Mouse (Mus musculus): Measurements from ENCODE around the gene Myl4. TPM values are rescaled to one million over a fixed set of nuclear protein-coding genes. Genes with fewer than 3 reads are reported as not detected.

Myl4 gene
- polyA plus RNA-seq, 1 experiment from 2014 or later = 30.4 TPM

DNA sequence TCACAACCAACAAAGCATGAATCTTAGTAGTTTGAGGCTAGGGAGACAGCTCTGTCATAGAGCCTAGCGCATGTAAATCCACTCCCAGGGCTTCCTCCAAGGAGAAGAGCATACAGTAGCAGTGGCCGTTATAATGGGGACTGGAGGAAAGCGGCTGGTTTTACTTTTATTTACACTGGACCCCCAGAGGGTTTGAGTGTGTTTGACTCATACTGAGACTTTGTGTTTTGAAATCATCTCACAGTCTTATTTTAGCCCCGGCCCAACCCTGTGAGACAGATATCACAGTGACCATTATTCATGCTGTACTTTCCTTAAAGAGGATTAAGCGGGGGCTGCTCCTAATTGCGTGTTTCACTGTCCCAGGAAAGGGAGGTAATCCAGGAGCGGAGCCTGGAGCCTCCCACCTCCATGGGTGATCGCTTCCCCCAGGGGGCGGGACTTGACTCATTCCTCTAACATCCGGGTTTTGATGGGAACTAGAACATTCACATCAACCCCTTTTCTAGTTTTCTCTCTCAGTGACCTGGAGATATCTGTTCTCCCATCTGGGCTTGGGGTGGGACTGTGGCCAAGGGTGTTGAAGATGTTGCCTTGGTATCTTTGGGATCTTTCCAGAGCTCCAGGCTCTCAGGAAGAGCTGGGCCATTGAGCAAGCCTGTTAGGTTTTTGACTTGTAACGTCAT is 77.3 kb downstream of the Myl4 start:
- no peak overlapping the region for H3K4me2 ChIP-seq
- no peak overlapping the region for H3K9ac ChIP-seq (ENCODE audit: low read depth, low read length)
- H3K27ac ChIP-seq (ENCODE audit: low read depth, low read length) = no peak overlapping the region
- H3K9me3 ChIP-seq (ENCODE audit: control insufficient read depth, low read length) = no peaks in the 10 kb centered on the region
- no peak for ATAC-seq (replicated peaks; ENCODE audit: low FRiP score)
- no peak overlapping the region for H3K4me3 ChIP-seq (ENCODE audit: low read depth, low read length)
- no peaks in the 10 kb centered on the region for H3K36me3 ChIP-seq (ENCODE audit: control insufficient read depth, insufficient read depth, low read length)
- no peaks in the 10 kb centered on the region for H3K27me3 ChIP-seq (replicated peaks; ENCODE audit: control insufficient read depth, insufficient read depth, low read length)
- H3K4me1 ChIP-seq (replicated peaks; ENCODE audit: control insufficient read depth, insufficient read depth, low read length) = peaks cover 30% of the 10 kb centered on the region
- DNase-seq (ENCODE audit: low spot score) = no peak
- WGBS = 62% methylated on average over 11 of the region's 11 CpGs

DNA sequence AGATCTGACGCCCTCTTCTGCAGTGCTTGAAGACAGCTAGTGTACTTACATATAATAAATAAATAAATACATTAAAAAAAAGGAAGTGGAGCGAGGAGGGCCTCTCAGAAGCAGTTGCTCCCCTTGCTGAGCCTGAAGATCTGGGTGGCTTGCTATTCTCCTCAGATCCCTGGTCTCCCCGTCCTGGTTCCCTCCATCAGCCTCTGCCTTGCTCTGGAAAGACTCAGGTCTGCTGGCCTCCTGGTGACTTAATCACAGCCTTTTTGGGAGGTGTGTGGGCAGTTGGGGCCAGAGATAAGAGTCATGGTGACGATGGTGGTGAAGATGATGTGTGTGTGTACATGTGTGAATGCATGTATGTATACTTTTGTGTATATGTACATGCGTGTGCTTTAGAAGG is 78.1 kb downstream of the Myl4 start:
- Histone ChIP-seq H3K9ac (ENCODE audit: low read depth, low read length) (no peak overlapping the region), H3K27ac (ENCODE audit: low read depth, low read length) (no peak overlapping the region), H3K4me3 (ENCODE audit: low read depth, low read length) (no peak overlapping the region), H3K4me2 (no peak overlapping the region), H3K36me3 (ENCODE audit: control insufficient read depth, insufficient read depth, low read length) (no peaks in the 10 kb centered on the region), H3K9me3 (ENCODE audit: control insufficient read depth, low read length) (no peaks in the 10 kb centered on the region), H3K4me1 (replicated peaks; ENCODE audit: control insufficient read depth, insufficient read depth, low read length) (peaks cover 26% of the 10 kb centered on the region), H3K27me3 (replicated peaks; ENCODE audit: control insufficient read depth, insufficient read depth, low read length) (no peaks in the 10 kb centered on the region)
- no peak for DNase-seq (ENCODE audit: low spot score)
- no peak for ATAC-seq (replicated peaks; ENCODE audit: low FRiP score)
- WGBS = 66% methylated on average over 5 of the region's 5 CpGs

DNA sequence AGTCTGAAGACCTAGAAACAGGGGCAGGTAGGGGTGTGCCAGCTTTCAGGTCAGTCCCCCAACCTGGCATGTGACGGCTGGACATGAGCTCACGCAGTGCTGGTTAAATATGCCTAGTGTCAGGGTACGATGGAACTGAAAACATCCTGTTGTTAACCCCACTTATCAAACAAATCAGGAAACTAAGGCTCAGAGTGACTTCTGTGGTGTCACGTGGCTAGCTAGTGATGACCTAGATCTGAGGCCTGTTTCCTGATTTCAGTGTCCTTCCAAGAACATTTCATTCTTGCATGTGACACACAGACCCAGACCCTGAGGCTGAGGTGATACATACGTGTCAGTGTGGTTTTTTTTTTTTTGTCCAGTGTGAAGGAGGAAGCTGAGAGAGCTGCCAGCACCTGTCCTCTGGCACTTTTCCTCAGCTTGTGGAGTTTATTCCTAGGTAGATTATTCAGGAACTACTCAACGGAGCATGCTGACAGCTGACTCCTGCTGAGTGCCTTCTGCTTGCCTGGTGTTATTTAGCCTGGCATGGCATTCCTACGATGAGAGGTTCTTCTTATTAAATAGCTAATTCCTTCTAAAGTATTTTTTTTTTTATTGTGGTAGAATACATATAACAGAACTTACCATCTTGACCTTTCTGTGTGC is 79.8 kb downstream of the Myl4 start:
- 51% methylated on average over 7 of the region's 7 CpGs for WGBS
- H3K4me1 ChIP-seq (replicated peaks; ENCODE audit: control insufficient read depth, insufficient read depth, low read length) = peaks cover 16% of the 10 kb centered on the region
- H3K27ac ChIP-seq (ENCODE audit: low read depth, low read length) = no peak overlapping the region
- H3K9ac ChIP-seq (ENCODE audit: low read depth, low read length) = no peak overlapping the region
- H3K4me2 ChIP-seq = no peak overlapping the region
- ATAC-seq (replicated peaks; ENCODE audit: low FRiP score) = no peak
- no peaks in the 10 kb centered on the region for H3K36me3 ChIP-seq (ENCODE audit: control insufficient read depth, insufficient read depth, low read length)
- no peaks in the 10 kb centered on the region for H3K9me3 ChIP-seq (ENCODE audit: control insufficient read depth, low read length)
- no peak overlapping the region for H3K4me3 ChIP-seq (ENCODE audit: low read depth, low read length)
- H3K27me3 ChIP-seq (replicated peaks; ENCODE audit: control insufficient read depth, insufficient read depth, low read length) = no peaks in the 10 kb centered on the region
- DNase-seq (ENCODE audit: low spot score) = no peak

DNA sequence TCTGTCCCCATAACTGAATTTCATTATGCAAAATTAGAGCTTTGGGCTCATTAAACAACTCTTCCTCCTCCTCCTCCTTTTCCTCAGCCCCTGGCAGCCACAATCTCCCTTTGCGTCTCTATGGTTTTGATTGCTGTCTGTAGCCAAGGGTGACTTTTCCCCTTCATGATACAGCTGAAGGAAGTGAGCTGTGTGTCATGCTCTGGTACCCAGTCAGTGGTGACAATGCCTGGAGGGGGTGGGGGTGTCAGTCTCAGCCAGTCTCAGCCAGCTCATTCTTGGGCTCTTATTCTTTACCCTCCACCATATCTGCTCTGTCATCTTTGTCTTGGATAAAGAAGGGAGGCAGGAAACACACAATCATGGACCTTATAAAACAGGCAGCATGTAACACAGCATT is 80.8 kb downstream of the Myl4 start:
- Histone ChIP-seq H3K9ac (ENCODE audit: low read depth, low read length) (no peak overlapping the region), H3K36me3 (ENCODE audit: control insufficient read depth, insufficient read depth, low read length) (no peaks in the 10 kb centered on the region), H3K27me3 (replicated peaks; ENCODE audit: control insufficient read depth, insufficient read depth, low read length) (no peaks in the 10 kb centered on the region), H3K4me3 (ENCODE audit: low read depth, low read length) (no peak overlapping the region), H3K4me1 (replicated peaks; ENCODE audit: control insufficient read depth, insufficient read depth, low read length) (peaks cover 7% of the 10 kb centered on the region), H3K4me2 (no peak overlapping the region), H3K9me3 (ENCODE audit: control insufficient read depth, low read length) (no peaks in the 10 kb centered on the region), H3K27ac (ENCODE audit: low read depth, low read length) (no peak overlapping the region)
- DNase-seq (ENCODE audit: low spot score) (no peak), ATAC-seq (replicated peaks; ENCODE audit: low FRiP score) (no peak)
- WGBS = 61% methylated on average over 1 of the region's 1 CpGs

DNA sequence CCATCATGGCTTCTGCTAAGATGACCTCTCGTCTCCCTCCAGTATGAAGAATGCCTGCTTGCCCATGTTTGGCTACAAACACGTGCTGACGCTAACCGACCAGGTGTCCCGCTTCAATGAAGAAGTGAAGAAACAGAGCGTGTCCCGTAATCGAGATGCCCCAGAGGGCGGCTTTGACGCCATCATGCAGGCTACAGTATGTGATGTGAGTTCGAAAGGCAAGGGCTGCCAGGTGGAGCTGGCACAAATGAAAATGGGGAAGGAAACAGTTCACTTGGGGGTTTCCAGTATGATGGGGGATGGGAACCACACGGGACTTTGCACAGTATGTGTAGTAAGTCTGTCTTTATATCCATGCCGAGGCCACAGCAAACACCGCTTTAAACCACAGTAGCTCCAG is 86.5 kb downstream of the Myl4 start:
- H3K27me3 ChIP-seq (replicated peaks; ENCODE audit: control insufficient read depth, insufficient read depth, low read length) = no peaks in the 10 kb centered on the region
- ATAC-seq (replicated peaks; ENCODE audit: low FRiP score) (no peak), DNase-seq (ENCODE audit: low spot score) (no peak)
- no peaks in the 10 kb centered on the region for H3K36me3 ChIP-seq (ENCODE audit: control insufficient read depth, insufficient read depth, low read length)
- no peak overlapping the region for H3K9ac ChIP-seq (ENCODE audit: low read depth, low read length)
- no peaks in the 10 kb centered on the region for H3K9me3 ChIP-seq (ENCODE audit: control insufficient read depth, low read length)
- H3K27ac ChIP-seq (ENCODE audit: low read depth, low read length) = no peak overlapping the region
- no peaks in the 10 kb centered on the region for H3K4me1 ChIP-seq (replicated peaks; ENCODE audit: control insufficient read depth, insufficient read depth, low read length)
- 84% methylated on average over 14 of the region's 14 CpGs for WGBS
- H3K4me3 ChIP-seq (ENCODE audit: low read depth, low read length) = no peak overlapping the region
- H3K4me2 ChIP-seq = no peak overlapping the region

- ATAC-seq (replicated peaks; ENCODE audit: low FRiP score) = no peak
- Histone ChIP-seq H3K4me2 (no peak overlapping the region), H3K27ac (ENCODE audit: low read depth, low read length) (no peak overlapping the region), H3K36me3 (ENCODE audit: control insufficient read depth, insufficient read depth, low read length) (no peaks in the 10 kb centered on the region), H3K4me3 (ENCODE audit: low read depth, low read length) (no peak overlapping the region), H3K9me3 (ENCODE audit: control insufficient read depth, low read length) (no peaks in the 10 kb centered on the region), H3K4me1 (replicated peaks; ENCODE audit: control insufficient read depth, insufficient read depth, low read length) (no peaks in the 10 kb centered on the region), H3K27me3 (replicated peaks; ENCODE audit: control insufficient read depth, insufficient read depth, low read length) (no peaks in the 10 kb centered on the region), H3K9ac (ENCODE audit: low read depth, low read length) (no peak overlapping the region)
- no peak for DNase-seq (ENCODE audit: low spot score)
- WGBS = 81% methylated on average over 5 of the region's 5 CpGs
Observed at GRCm38 (mm10) chr11:104638006-104638405, 87.5 kb downstream of the Myl4 start.

GRCm38 (mm10) chr11:104638906-104639305 is 88.4 kb downstream of the Myl4 start:
- Histone ChIP-seq H3K27me3 (replicated peaks; ENCODE audit: control insufficient read depth, insufficient read depth, low read length) (no peaks in the 10 kb centered on the region), H3K4me2 (no peak overlapping the region), H3K36me3 (ENCODE audit: control insufficient read depth, insufficient read depth, low read length) (no peaks in the 10 kb centered on the region), H3K4me1 (replicated peaks; ENCODE audit: control insufficient read depth, insufficient read depth, low read length) (no peaks in the 10 kb centered on the region), H3K9ac (ENCODE audit: low read depth, low read length) (no peak overlapping the region), H3K9me3 (ENCODE audit: control insufficient read depth, low read length) (no peaks in the 10 kb centered on the region), H3K27ac (ENCODE audit: low read depth, low read length) (no peak overlapping the region), H3K4me3 (ENCODE audit: low read depth, low read length) (no peak overlapping the region)
- 64% methylated on average over 2 of the region's 2 CpGs for WGBS
- DNase-seq (ENCODE audit: low spot score) = no peak
- ATAC-seq (replicated peaks; ENCODE audit: low FRiP score) = no peak

DNA sequence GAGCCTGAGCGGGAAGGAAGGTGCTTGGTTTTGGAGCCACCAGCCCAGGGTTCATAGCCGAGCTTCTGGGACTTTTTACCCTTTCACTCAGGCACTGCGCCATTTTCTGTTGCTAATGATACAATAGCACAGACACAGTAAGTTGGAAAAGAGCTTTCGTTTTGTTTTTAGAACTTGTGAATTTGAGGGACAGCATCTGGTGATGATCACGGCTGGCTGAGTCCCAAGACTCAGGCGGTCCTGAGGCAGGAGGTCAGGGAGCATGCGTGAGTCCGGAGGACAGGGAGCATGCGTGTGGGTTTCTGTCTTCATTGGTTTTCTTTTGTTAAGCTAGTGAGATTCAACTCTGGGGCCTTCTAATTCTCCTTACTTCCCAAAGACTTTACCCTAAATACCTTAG is 89.2 kb downstream of the Myl4 start:
- Histone ChIP-seq H3K4me1 (replicated peaks; ENCODE audit: control insufficient read depth, insufficient read depth, low read length) (no peaks in the 10 kb centered on the region), H3K9me3 (ENCODE audit: control insufficient read depth, low read length) (no peaks in the 10 kb centered on the region), H3K9ac (ENCODE audit: low read depth, low read length) (no peak overlapping the region), H3K4me2 (no peak overlapping the region), H3K4me3 (ENCODE audit: low read depth, low read length) (no peak overlapping the region), H3K36me3 (ENCODE audit: control insufficient read depth, insufficient read depth, low read length) (no peaks in the 10 kb centered on the region), H3K27ac (ENCODE audit: low read depth, low read length) (no peak overlapping the region), H3K27me3 (replicated peaks; ENCODE audit: control insufficient read depth, insufficient read depth, low read length) (no peaks in the 10 kb centered on the region)
- ATAC-seq (replicated peaks; ENCODE audit: low FRiP score) = no peak
- WGBS = 87% methylated on average over 9 of the region's 9 CpGs
- no peak for DNase-seq (ENCODE audit: low spot score)

DNA sequence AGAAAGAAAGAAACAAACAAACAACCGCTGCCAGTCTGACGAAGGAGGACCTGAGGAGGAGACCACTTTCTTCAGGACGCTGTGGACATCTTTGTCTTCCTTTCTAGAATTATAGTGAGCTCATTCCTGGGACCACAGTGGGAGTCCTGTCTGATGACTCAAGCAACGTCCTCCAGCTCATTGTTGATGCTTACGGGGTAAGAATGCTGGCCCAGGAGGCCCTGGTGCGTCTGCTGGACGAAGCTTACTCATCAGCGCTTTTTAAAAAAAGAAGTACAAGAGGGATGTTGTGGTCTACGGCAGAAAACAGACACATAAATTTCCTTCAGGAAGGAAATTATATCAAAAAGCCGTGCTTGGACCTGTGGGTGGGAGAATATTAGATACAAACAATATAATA is 90.4 kb downstream of the Myl4 start:
- no peaks in the 10 kb centered on the region for H3K27me3 ChIP-seq (replicated peaks; ENCODE audit: control insufficient read depth, insufficient read depth, low read length)
- no peak for ATAC-seq (replicated peaks; ENCODE audit: low FRiP score)
- H3K9me3 ChIP-seq (ENCODE audit: control insufficient read depth, low read length) = no peaks in the 10 kb centered on the region
- WGBS = 79% methylated on average over 10 of the region's 10 CpGs
- H3K36me3 ChIP-seq (ENCODE audit: control insufficient read depth, insufficient read depth, low read length) = no peaks in the 10 kb centered on the region
- DNase-seq (ENCODE audit: low spot score) = no peak
- no peaks in the 10 kb centered on the region for H3K4me1 ChIP-seq (replicated peaks; ENCODE audit: control insufficient read depth, insufficient read depth, low read length)
- no peak overlapping the region for H3K27ac ChIP-seq (ENCODE audit: low read depth, low read length)
- H3K9ac ChIP-seq (ENCODE audit: low read depth, low read length) = no peak overlapping the region
- H3K4me2 ChIP-seq = no peak overlapping the region
- H3K4me3 ChIP-seq (ENCODE audit: low read depth, low read length) = no peak overlapping the region
